ENCODE assay signal across 8 mouse cellular contexts in the genomic region with DNA sequence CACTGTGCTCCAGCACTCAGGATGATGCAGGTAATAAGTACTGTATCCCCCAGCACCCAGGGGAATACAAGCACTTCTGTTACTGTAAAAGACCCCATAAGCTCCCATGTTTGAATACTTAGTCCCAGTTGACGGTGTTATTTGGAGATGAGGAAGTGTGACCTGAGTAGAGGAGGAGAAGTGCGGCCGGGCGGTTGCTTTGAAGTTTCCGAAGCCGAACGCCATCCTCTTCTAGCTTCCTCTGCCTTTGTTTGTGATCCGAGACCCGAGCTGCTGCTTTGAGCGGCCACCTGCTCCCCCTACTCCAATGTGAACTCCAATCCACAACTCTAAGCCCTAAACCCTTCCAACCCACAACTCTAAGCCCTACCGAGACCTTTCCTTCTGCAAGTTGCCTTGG.
A peak's percentile ranks its signal among the peaks of the same experiment; 100 is the strongest.
DNase-seq lines count a peak whose midpoint lies in the region; ATAC-seq and TF ChIP-seq lines count a peak whose summit lies in the region.

No protein-coding gene starts in this region.

- no peaks in the 10 kb centered on the region for H3K27me3 ChIP-seq in kidney, embryonic 16.5 days (ENCODE audit: insufficient read depth, low read length)
- H3K27me3 ChIP-seq in embryonic facial prominence, embryonic 14.5 days (replicated peaks; ENCODE audit: control insufficient read depth, insufficient read depth, low read length): 0 out of 2 replicates have a peak, but pooled peaks cover 3% of the 10 kb centered on the region
- H3K27me3 ChIP-seq in intestine, postnatal 0 days (replicated peaks; ENCODE audit: control insufficient read depth, insufficient read depth, low read length): peaks cover 2% of the 10 kb centered on the region; the same call in 1 of the 2 replicates
- H3K27me3 ChIP-seq in stomach, embryonic 15.5 days (replicated peaks): 0 out of 2 replicates have a peak, but pooled peaks cover 3% of the 10 kb centered on the region

- TF ChIP-seq CTCF in intestine, postnatal 0 days (IDR thresholded peaks at IDR 0.05; ENCODE audit: low read depth): no peak

- H3K27ac ChIP-seq in kidney, embryonic 16.5 days (ENCODE audit: low read length): peak overlapping the region; percentile 30; the same call in 1 of the 2 replicates
- no peak overlapping the region for H3K27ac ChIP-seq in embryonic facial prominence, embryonic 14.5 days (replicated peaks; ENCODE audit: low read depth, low read length)
- no peak overlapping the region for H3K27ac ChIP-seq in intestine, postnatal 0 days (ENCODE audit: low read depth, low read length)
- H3K27ac ChIP-seq in stomach, embryonic 15.5 days: no peak overlapping the region

- H3K9ac ChIP-seq in kidney, embryonic 16.5 days (replicated peaks; ENCODE audit: low read length): peak overlapping the region; percentile 44; the same call in 1 of the 2 replicates
- no peak overlapping the region for H3K9ac ChIP-seq in embryonic facial prominence, embryonic 14.5 days (ENCODE audit: low read depth, low read length)
- no peak overlapping the region for H3K9ac ChIP-seq in intestine, postnatal 0 days (ENCODE audit: low read depth, low read length)
- no peak overlapping the region for H3K9ac ChIP-seq in stomach, embryonic 15.5 days

- ATAC-seq in kidney, embryonic 16.5 days (ENCODE audit: low FRiP score, low TSS enrichment): no peak
- no peak for ATAC-seq in embryonic facial prominence, embryonic 14.5 days (ENCODE audit: low read depth)
- ATAC-seq in intestine, postnatal 0 days: no peak
- no peak for ATAC-seq in stomach, embryonic 15.5 days (ENCODE audit: insufficient read depth, low FRiP score, low read depth)

- no peak for DNase-seq in kidney, postnatal 4 days
- no peak for DNase-seq in embryonic facial prominence, embryonic 14.5 days (ENCODE audit: low spot score)
- no peak for DNase-seq in left cerebral cortex, adult 9 months (ENCODE audit: low spot score in 2 of 2)
- DNase-seq in right cerebral cortex, adult 2 months (ENCODE audit: low spot score in 2 of 2): no peak
- no peak for DNase-seq in cerebellum, postnatal 14 days

- WGBS in kidney, embryonic 16.5 days: 6% methylated on average over 11 of the region's 11 CpGs
- 2% methylated on average over 11 of the region's 11 CpGs for WGBS in embryonic facial prominence, embryonic 14.5 days
- 23% methylated on average over 11 of the region's 11 CpGs for WGBS in intestine, postnatal 0 days
- 5% methylated on average over 11 of the region's 11 CpGs for WGBS in stomach, embryonic 15.5 days

- H3K9me3 ChIP-seq in kidney, embryonic 16.5 days (ENCODE audit: low read length): no peaks in the 10 kb centered on the region
- no peaks in the 10 kb centered on the region for H3K9me3 ChIP-seq in embryonic facial prominence, embryonic 14.5 days (ENCODE audit: control insufficient read depth, low read length)
- no peaks in the 10 kb centered on the region for H3K9me3 ChIP-seq in intestine, postnatal 0 days (ENCODE audit: control insufficient read depth)
- no peaks in the 10 kb centered on the region for H3K9me3 ChIP-seq in stomach, embryonic 15.5 days

- no peaks in the 10 kb centered on the region for H3K36me3 ChIP-seq in kidney, embryonic 16.5 days (ENCODE audit: insufficient read depth, low read length)
- H3K36me3 ChIP-seq in embryonic facial prominence, embryonic 14.5 days (ENCODE audit: control insufficient read depth, insufficient read depth, low read length): no peaks in the 10 kb centered on the region
- H3K36me3 ChIP-seq in intestine, postnatal 0 days (ENCODE audit: control insufficient read depth, insufficient read depth): no peaks in the 10 kb centered on the region
- no peaks in the 10 kb centered on the region for H3K36me3 ChIP-seq in stomach, embryonic 15.5 days

- peak overlapping the region; percentile 35 for H3K4me3 ChIP-seq in kidney, embryonic 16.5 days (ENCODE audit: low read length)
- peak overlapping the region; percentile 22; the same call in 1 of the 2 replicates for H3K4me3 ChIP-seq in embryonic facial prominence, embryonic 14.5 days (ENCODE audit: low read depth, low read length)
- H3K4me3 ChIP-seq in intestine, postnatal 0 days (ENCODE audit: low read depth, low read length): no peak overlapping the region
- H3K4me3 ChIP-seq in stomach, embryonic 15.5 days (replicated peaks): no peak overlapping the region

- peak overlapping the region; percentile 63 for H3K4me2 ChIP-seq in kidney, embryonic 16.5 days (replicated peaks; ENCODE audit: low read depth, low read length)
- H3K4me2 ChIP-seq in embryonic facial prominence, embryonic 14.5 days (ENCODE audit: low read depth, low read length): peak overlapping the region; percentile 50
- peak overlapping the region; percentile 43 for H3K4me2 ChIP-seq in intestine, postnatal 0 days (replicated peaks; ENCODE audit: low read depth)
- peak overlapping the region; percentile 52 for H3K4me2 ChIP-seq in stomach, embryonic 15.5 days

- H3K4me1 ChIP-seq in kidney, embryonic 16.5 days (ENCODE audit: insufficient read depth, low read length): peaks cover 31% of the 10 kb centered on the region
- H3K4me1 ChIP-seq in embryonic facial prominence, embryonic 14.5 days (ENCODE audit: control insufficient read depth, insufficient read depth, low read length): peaks cover 33% of the 10 kb centered on the region
- H3K4me1 ChIP-seq in intestine, postnatal 0 days (replicated peaks; ENCODE audit: control insufficient read depth, insufficient read depth, low read length): no peaks in the 10 kb centered on the region
- peaks cover 10% of the 10 kb centered on the region; the same call in 1 of the 2 replicates for H3K4me1 ChIP-seq in stomach, embryonic 15.5 days

Comparison
In these comparisons a context has a peak if more than half of its experiments do, and no peak if none do; other contexts are left out.
1. H3K4me3 ChIP-seq: peak in kidney, embryonic 16.5 days (single experiment) and embryonic facial prominence, embryonic 14.5 days (single experiment); none in intestine, postnatal 0 days (single experiment) and stomach, embryonic 15.5 days (single experiment).
2. Peak in every context shown above with its lines, with median percentiles within 50 percentile points of each other: H3K4me2 ChIP-seq.